ENCODE assay signal across 9 mouse cellular contexts in the genomic region with DNA sequence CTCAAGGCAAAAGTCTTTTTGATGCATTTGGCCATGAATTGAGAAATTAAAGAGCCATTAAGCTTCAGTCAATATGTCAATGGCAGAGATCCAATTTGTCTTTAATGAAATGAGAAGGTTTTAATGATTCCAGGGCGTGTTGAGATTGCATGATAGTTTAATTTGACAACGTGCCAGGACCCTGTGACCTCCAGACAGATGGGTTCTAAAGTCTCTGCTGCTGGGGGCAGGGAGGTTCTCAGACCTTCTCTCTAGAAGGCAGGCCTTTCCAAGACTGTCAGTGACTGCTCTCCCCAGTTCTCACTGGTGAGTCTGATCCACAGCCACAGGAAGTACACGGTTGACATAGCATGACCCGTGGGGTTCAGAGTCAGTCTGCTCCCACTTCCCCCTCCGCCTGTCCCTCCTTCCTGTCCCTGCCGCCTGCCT.
DNase-seq lines count a peak whose midpoint lies in the region; ATAC-seq and TF ChIP-seq lines count a peak whose summit lies in the region.
"Had no signal": no experiment of that assay in that cellular context is flagged by ENCODE, and none has a peak within 500 bp of the region (broad histone marks: within the 10 kb centered on the region; RNA-seq: fewer than 3 reads in every experiment).

No protein-coding gene starts in this region.

- H3K4me1 ChIP-seq in intestine, embryonic 15.5 days (replicated peaks), result peaks cover 21% of the 10 kb centered on the region
- no peaks in the 10 kb centered on the region; the same call in 1 of the 2 replicates for H3K4me1 ChIP-seq in intestine, postnatal 0 days (replicated peaks; ENCODE audit: control insufficient read depth, insufficient read depth, low read length)
- peaks cover 42% of the 10 kb centered on the region for H3K4me1 ChIP-seq in heart, postnatal 0 days (ENCODE audit: control insufficient read depth, insufficient read depth)

- H3K9ac ChIP-seq in intestine, embryonic 15.5 days, result no peak overlapping the region
- H3K9ac ChIP-seq in intestine, postnatal 0 days (ENCODE audit: low read depth, low read length), result no peak overlapping the region
- no peak overlapping the region for H3K9ac ChIP-seq in heart, postnatal 0 days (replicated peaks; ENCODE audit: low read depth, low read length)

- no peak overlapping the region for H3K4me2 ChIP-seq in intestine, embryonic 15.5 days (replicated peaks)
- H3K4me2 ChIP-seq in intestine, postnatal 0 days (replicated peaks; ENCODE audit: low read depth), result no peak overlapping the region
- no peak overlapping the region for H3K4me2 ChIP-seq in heart, postnatal 0 days (ENCODE audit: low read depth, low read length)

- H3K4me3 ChIP-seq in intestine, embryonic 15.5 days (replicated peaks), result no peak overlapping the region
- H3K4me3 ChIP-seq in intestine, postnatal 0 days (ENCODE audit: low read depth, low read length), result no peak overlapping the region
- no peak overlapping the region for H3K4me3 ChIP-seq in heart, postnatal 0 days (ENCODE audit: low read depth, low read length)

- no peaks in the 10 kb centered on the region for H3K36me3 ChIP-seq in intestine, embryonic 15.5 days
- no peaks in the 10 kb centered on the region for H3K36me3 ChIP-seq in intestine, postnatal 0 days (ENCODE audit: control insufficient read depth, insufficient read depth)
- H3K36me3 ChIP-seq in heart, postnatal 0 days (replicated peaks; ENCODE audit: control insufficient read depth, insufficient read depth, low read length), result no peaks in the 10 kb centered on the region

- peak; percentile 31 to 38 for DNase-seq in adrenal gland, postnatal 36 days
- DNase-seq in heart, postnatal 0 days (ENCODE audit: low spot score), result no peak
- DNase-seq in lung, postnatal 10 days, result peak; percentile 63
- no peak for DNase-seq in thymus, postnatal 14 days
- no peak for DNase-seq in left cerebral cortex, adult 9 months (ENCODE audit: low spot score in 2 of 2)
- DNase-seq: cerebellum, postnatal 25 days; thymus, postnatal 36 days had no signal

- H3K27ac ChIP-seq in intestine, embryonic 15.5 days, result 0 out of 2 replicates have a peak overlapping the region, but pooled peaks have one; percentile 5
- no peak overlapping the region for H3K27ac ChIP-seq in intestine, postnatal 0 days (ENCODE audit: low read depth, low read length)
- H3K27ac ChIP-seq in heart, postnatal 0 days (ENCODE audit: low read depth), result no peak overlapping the region

- TF ChIP-seq EP300 in heart, postnatal 0 days (IDR thresholded peaks at IDR 0.05; ENCODE audit: low read depth), result no peak

- WGBS in intestine, embryonic 15.5 days, result 46% methylated on average over 6 of the region's 6 CpGs
- WGBS in intestine, postnatal 0 days, result 51% methylated on average over 6 of the region's 6 CpGs
- 72% methylated on average over 6 of the region's 6 CpGs for WGBS in heart, postnatal 0 days

- H3K27me3 ChIP-seq in intestine, embryonic 15.5 days (replicated peaks), result no peaks in the 10 kb centered on the region
- H3K27me3 ChIP-seq in intestine, postnatal 0 days (replicated peaks; ENCODE audit: control insufficient read depth, insufficient read depth, low read length), result no peaks in the 10 kb centered on the region
- no peaks in the 10 kb centered on the region for H3K27me3 ChIP-seq in heart, postnatal 0 days (ENCODE audit: control insufficient read depth, insufficient read depth, low read length)

- no peaks in the 10 kb centered on the region for H3K9me3 ChIP-seq in intestine, embryonic 15.5 days
- no peaks in the 10 kb centered on the region for H3K9me3 ChIP-seq in intestine, postnatal 0 days (ENCODE audit: control insufficient read depth)
- no peaks in the 10 kb centered on the region for H3K9me3 ChIP-seq in heart, postnatal 0 days (replicated peaks; ENCODE audit: control insufficient read depth, low read length)

- TF ChIP-seq CTCF in intestine, postnatal 0 days (IDR thresholded peaks at IDR 0.05; ENCODE audit: low read depth), result no peak
- TF ChIP-seq CTCF in heart, postnatal 0 days (IDR thresholded peaks at IDR 0.05; ENCODE audit: low read depth), result no peak

- ATAC-seq in intestine, embryonic 15.5 days, result 0 out of 2 replicates have a peak, but pooled peaks have one; percentile 13
- no peak for ATAC-seq in intestine, postnatal 0 days
- ATAC-seq in heart, postnatal 0 days (ENCODE audit: insufficient read depth, low read depth), result 0 out of 2 replicates have a peak, but pooled peaks have one; percentile 24

Comparison
In these comparisons a context has a peak if more than half of its experiments do, and no peak if none do; other contexts are left out.
1. DNase-seq: peak in adrenal gland, postnatal 36 days (2 of 2) and lung, postnatal 10 days (single experiment); none in heart, postnatal 0 days (single experiment), thymus, postnatal 14 days (single experiment) and left cerebral cortex, adult 9 months (0 of 2).